Mouse (Mus musculus) liver, postnatal 0 days (tissue): ENCODE measurements around the gene Mef2c. TPM values are rescaled to one million over a fixed set of nuclear protein-coding genes. Genes with fewer than 3 reads are reported as not detected.

Experiments
- ATAC-seq: fragments of 200-750 bp; cut with Nextera tagmentation; 2 replicates; pipeline ENCODE4 v1.8.0; 2017; ENCODE audit warnings: mild to moderate bottlenecking, moderate library complexity
- DNase-seq: peaks from one replicate; pipeline ENCODE4 v3.0.0-alpha.2; 2016
- H3K27ac ChIP-seq: fragments of 300-500 bp; sonication (generic); 2 replicates; pipeline ENCODE4 v1.5.1; 2014; ENCODE audit warnings: antibody characterized with exemption, moderate library complexity, mild to moderate bottlenecking, low read depth
- H3K27me3 ChIP-seq: fragments of 300-500 bp; sonication (generic); 2 replicates; pipeline ENCODE4 v1.6.1; 2014; ENCODE audit warnings: low read length, control low read depth, mixed read lengths; ENCODE audit not compliant: insufficient read depth
- H3K36me3 ChIP-seq: fragments of 300-500 bp; sonication (generic); replicated peaks from 2 replicates; pipeline ENCODE4 v1.6.1; 2014; ENCODE audit warnings: mild to moderate bottlenecking, control low read depth, low read length, moderate library complexity, mixed read lengths; ENCODE audit not compliant: insufficient read depth
- H3K4me1 ChIP-seq: fragments of 300-500 bp; sonication (generic); 2 replicates; pipeline ENCODE4 v1.6.1; 2014; ENCODE audit warnings: antibody characterized with exemption, mild to moderate bottlenecking, control low read depth; ENCODE audit not compliant: insufficient read depth
- H3K4me2 ChIP-seq: fragments of 300-500 bp; sonication (generic); 2 replicates; pipeline ENCODE4 v1.6.1; 2014; ENCODE audit warnings: low read depth, mild to moderate bottlenecking, low read length, moderate library complexity, mixed read lengths
- H3K4me3 ChIP-seq: fragments of 300-500 bp; sonication (generic); 2 replicates; pipeline ENCODE4 v1.5.1; 2014; ENCODE audit warnings: low read depth, low read length
- H3K9ac ChIP-seq: fragments of 300-500 bp; sonication (generic); replicated peaks from 2 replicates; pipeline ENCODE4 v1.6.1; 2014; ENCODE audit warnings: mild to moderate bottlenecking, moderate library complexity
- H3K9me3 ChIP-seq: fragments of 300-500 bp; sonication (generic); 2 replicates; pipeline ENCODE4 v1.6.1; 2016; ENCODE audit warnings: mild to moderate bottlenecking, control low read depth, low read length, mixed read lengths
- CTCF ChIP-seq: sonication (generic); IDR thresholded peaks from 2 replicates; pipeline ENCODE4 v1.5.1; 2016; ENCODE audit warnings: antibody characterized with exemption, low read depth
- EP300 ChIP-seq: IDR thresholded peaks from 2 replicates; pipeline ENCODE4 v1.6.1; 2016; ENCODE audit warnings: antibody characterized with exemption, low read depth, mild to moderate bottlenecking
- WGBS: fragments of 180-500 bp; shearing (Covaris S2); extraction: QIAGEN DNeasy Blood & Tissue Kit; methylation state at CpG from one replicate; pipeline ENCODE4 v1.1.7; 2014; ENCODE audit not compliant: insufficient replicate concordance; 5-methylcytosine and 5-hydroxymethylcytosine counted together
- polyA plus RNA-seq: library from polyadenylated mRNA; unstranded; fragments of >200 nt; fragmentation: Nextera tagmentation; extraction: Ambion mirVana; gene quantifications from 2 replicates; pipeline ENCODE4 v1.2.1, GENCODE M21; 2015

Mef2c gene
- polyA plus RNA-seq = 13.5 and 14.0 TPM in 2 replicates

GRCm38 (mm10) chr13:83503919-83504318, at the start of gene Mef2c:
Gene Mef2c (plus strand): TSS chr13:83504034.
- H3K4me2 ChIP-seq = no peak within 1 kb of the TSS
- no peak within 1 kb of the TSS for H3K4me3 ChIP-seq
- H3K36me3 ChIP-seq = no peaks in the 10 kb centered on the region
- ATAC-seq (no peak), DNase-seq (no peak)
- H3K27me3 ChIP-seq = no peaks in the 10 kb centered on the region
- 81% methylated on average over 7 of the region's 7 CpGs for WGBS
- no peaks in the 10 kb centered on the region for H3K9me3 ChIP-seq
- H3K27ac ChIP-seq = no peak within 1 kb of the TSS
- no peaks in the 10 kb centered on the region for H3K4me1 ChIP-seq
- TF ChIP-seq CTCF (no peak), EP300 (no peak)
- H3K9ac ChIP-seq = no peak within 1 kb of the TSS

- Histone ChIP-seq H3K27ac (no peak overlapping the region), H3K4me3 (no peak overlapping the region), H3K9me3 (no peaks in the 10 kb centered on the region), H3K36me3 (no peaks in the 10 kb centered on the region), H3K4me1 (no peaks in the 10 kb centered on the region), H3K27me3 (no peaks in the 10 kb centered on the region), H3K4me2 (no peak overlapping the region), H3K9ac (no peak overlapping the region)
- DNase-seq (no peak), ATAC-seq (no peak)
- TF ChIP-seq EP300 (no peak), CTCF (no peak)
Measured at GRCm38 (mm10) chr13:83458729-83459128, 45.1 kb upstream of the Mef2c start.

- Histone ChIP-seq H3K4me2 (no peak overlapping the region), H3K36me3 (no peaks in the 10 kb centered on the region), H3K4me3 (no peak overlapping the region), H3K27me3 (no peaks in the 10 kb centered on the region), H3K4me1 (no peaks in the 10 kb centered on the region), H3K9me3 (no peaks in the 10 kb centered on the region), H3K27ac (no peak overlapping the region), H3K9ac (no peak overlapping the region)
- no peak for TF ChIP-seq CTCF
- no peak for TF ChIP-seq EP300
- no peak for ATAC-seq
- WGBS = 82% methylated on average over 3 of the region's 3 CpGs
- no peak for DNase-seq
Measured at GRCm38 (mm10) chr13:83459600-83459999, 44.2 kb upstream of the Mef2c start.

GRCm38 (mm10) chr13:83460620-83461019, 43.2 kb upstream of the Mef2c start:
- Histone ChIP-seq H3K4me2 (no peak overlapping the region), H3K4me3 (no peak overlapping the region), H3K27me3 (no peaks in the 10 kb centered on the region), H3K27ac (no peak overlapping the region), H3K9me3 (no peaks in the 10 kb centered on the region), H3K9ac (no peak overlapping the region), H3K36me3 (no peaks in the 10 kb centered on the region), H3K4me1 (no peaks in the 10 kb centered on the region)
- TF ChIP-seq EP300 (no peak), CTCF (no peak)
- DNase-seq (no peak), ATAC-seq (no peak)
- 68% methylated on average over 1 of the region's 1 CpGs for WGBS

GRCm38 (mm10) chr13:83461556-83461955, 42.3 kb upstream of the Mef2c start:
- WGBS = 73% methylated on average over 2 of the region's 2 CpGs
- Histone ChIP-seq H3K4me1 (no peaks in the 10 kb centered on the region), H3K27ac (no peak overlapping the region), H3K9ac (no peak overlapping the region), H3K9me3 (no peaks in the 10 kb centered on the region), H3K4me3 (no peak overlapping the region), H3K36me3 (no peaks in the 10 kb centered on the region), H3K4me2 (no peak overlapping the region), H3K27me3 (no peaks in the 10 kb centered on the region)
- ATAC-seq = no peak
- TF ChIP-seq CTCF (no peak), EP300 (no peak)
- no peak for DNase-seq

DNA sequence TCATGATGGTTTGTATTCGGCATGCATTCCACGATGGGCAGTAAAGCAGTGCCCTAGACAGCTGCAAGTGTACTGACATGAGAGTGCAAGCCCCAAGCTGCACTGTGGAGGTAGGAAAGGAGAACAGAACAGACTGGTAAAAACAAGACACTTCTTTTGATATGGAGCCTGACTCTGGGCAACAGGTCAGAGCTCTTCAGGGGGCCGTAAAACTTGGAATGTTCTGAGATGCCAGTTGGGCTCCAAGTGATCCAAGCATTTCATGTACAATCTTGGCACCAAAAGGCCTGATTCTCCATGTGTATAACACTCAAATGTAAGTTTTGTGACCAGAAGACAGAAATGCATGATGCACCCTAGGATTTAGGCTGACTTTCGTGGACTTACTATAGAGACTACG, 37.1 kb upstream of the Mef2c start:
- H3K9me3 ChIP-seq = no peaks in the 10 kb centered on the region
- no peak overlapping the region for H3K4me3 ChIP-seq
- TF ChIP-seq CTCF = no peak
- no peak for TF ChIP-seq EP300
- no peak overlapping the region for H3K4me2 ChIP-seq
- 83% methylated on average over 5 of the region's 5 CpGs for WGBS
- no peak for DNase-seq
- H3K36me3 ChIP-seq = no peaks in the 10 kb centered on the region
- no peak overlapping the region for H3K27ac ChIP-seq
- no peaks in the 10 kb centered on the region for H3K4me1 ChIP-seq
- H3K27me3 ChIP-seq = no peaks in the 10 kb centered on the region
- ATAC-seq = no peak
- H3K9ac ChIP-seq = no peak overlapping the region

GRCm38 (mm10) chr13:83468794-83469193, 35.0 kb upstream of the Mef2c start:
- H3K9me3 ChIP-seq = no peaks in the 10 kb centered on the region
- H3K9ac ChIP-seq = no peak overlapping the region
- TF ChIP-seq CTCF = no peak
- no peak for TF ChIP-seq EP300
- H3K4me2 ChIP-seq = no peak overlapping the region
- no peaks in the 10 kb centered on the region for H3K4me1 ChIP-seq
- no peak overlapping the region for H3K4me3 ChIP-seq
- H3K27me3 ChIP-seq = no peaks in the 10 kb centered on the region
- DNase-seq (no peak), ATAC-seq (no peak)
- no peaks in the 10 kb centered on the region for H3K36me3 ChIP-seq
- no peak overlapping the region for H3K27ac ChIP-seq
- 36% methylated on average over 3 of the region's 3 CpGs for WGBS
